Mouse (Mus musculus): ENCODE results near the gene Tro.

Gene Tro

GRCm38 (mm10) chrX:150656908-150657796, at the start of gene Tro:
Gene Tro (minus strand): TSS chrX:150657583.
- POLR2A ChIA-PET: interaction anchor here in 3 of 4 experiments (0.9 to 2.0 kb wide), 7 partner anchors 9 to 299 kb away, joined by 3 to 10 read pairs (median 4); partner anchors contain the start of gene Pfkfb1 (in 3 of the 3)
- CTCF ChIA-PET: no interaction called here

DNA sequence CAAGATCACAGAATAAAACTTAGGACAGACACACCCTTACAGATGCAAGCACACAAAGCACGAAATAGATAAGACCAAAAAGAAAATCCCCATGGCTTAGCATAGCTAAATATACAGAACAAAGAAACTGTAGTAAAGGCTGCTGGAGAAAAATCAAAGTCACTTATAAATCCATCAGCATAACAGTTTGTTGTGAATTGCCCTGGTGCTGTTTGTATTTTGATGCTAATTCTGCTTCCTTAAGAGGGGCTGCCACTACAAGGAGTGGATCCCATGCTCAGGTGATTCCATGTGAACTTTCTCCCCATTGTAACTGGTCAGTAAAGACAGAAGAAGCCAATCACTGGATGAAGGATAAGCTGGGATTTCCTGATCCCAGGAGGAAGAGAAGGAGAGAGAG, 20.1 kb upstream of the Tro start:
- POLR2A ChIA-PET: interaction anchor here in 1 of 4 experiments (0.6 to 1.1 kb wide), 2 partner anchors 150 to 279 kb away, joined by 3 read pairs; no protein-coding TSS in a partner anchor
- CTCF ChIA-PET: no interaction called here

- ChIA-PET POLR2A (no interaction called here), CTCF (no interaction called here)
These were observed 5.4 kb upstream of the Tro start for GRCm38 (mm10) chrX:150662809-150663208.

GRCm38 (mm10) chrX:150657797-150658118, 375 bp upstream of the Tro start:
- ChIA-PET CTCF (no interaction called here), POLR2A (interaction anchor here in 2 of 4 experiments (0.9 to 2.0 kb wide), 5 partner anchors 9 to 155 kb away, joined by 3 to 10 read pairs (median 7); partner anchors contain the start of gene Pfkfb1 (in 2 of the 2))

- CTCF ChIA-PET: no interaction called here
- POLR2A ChIA-PET: interaction anchor here in 3 of 4 experiments (0.9 to 2.0 kb wide), 6 partner anchors 68 to 300 kb away, joined by 3 to 10 read pairs (median 6); partner anchors contain the start of gene Pfkfb1 (in 3 of the 3)
These were observed 1.1 kb downstream of the Tro start for GRCm38 (mm10) chrX:150656122-150656907.

- CTCF ChIA-PET: no interaction called here
- POLR2A ChIA-PET: no interaction called here
These were observed 21.0 kb downstream of the Tro start for GRCm38 (mm10) chrX:150636421-150636820.

GRCm38 (mm10) chrX:150598882-150599281, 58.5 kb downstream of the Tro start:
- POLR2A ChIA-PET: interaction anchor here in 1 of 4 experiments (0.8 kb wide), 1 partner anchor 10 kb away, joined by 3 read pairs; no protein-coding TSS in a partner anchor
- CTCF ChIA-PET: no interaction called here
